Mouse (Mus musculus) T-cell, adult 2 months (primary cell): ENCODE results near the gene Pfpl.

ENCODE experiments used
- DNase-seq: peaks from one replicate; pipeline ENCODE4 v3.0.0; 2022; ENCODE audit warnings: low spot score

The Pfpl gene

DNA sequence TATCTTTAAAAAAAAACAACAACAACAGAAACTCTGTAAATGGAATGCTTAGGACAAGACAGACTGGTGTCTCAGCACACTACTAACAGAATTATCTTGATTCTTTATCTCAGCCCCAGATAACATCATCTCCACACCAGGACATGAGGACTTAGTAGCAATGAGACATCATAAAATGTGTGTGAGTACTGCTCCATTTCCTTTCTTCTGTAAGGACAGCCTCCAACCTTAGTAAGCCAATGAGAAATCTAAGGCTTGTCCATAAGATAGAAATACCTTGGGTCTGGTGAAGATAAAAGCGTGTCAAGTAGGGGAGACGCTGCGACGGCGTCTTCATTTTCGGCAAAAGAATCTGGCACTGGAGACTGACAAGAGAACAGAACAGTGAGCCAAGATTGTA is at the start of gene Pfpl:
Gene Pfpl (plus strand): TSS at position 301 of the 400 bp plus-strand sequence.
- DNase-seq = no peak

GRCm38 (mm10) chr19:12386979-12387378 is 40.7 kb upstream of the Pfpl start, which contains the start of gene Olfr1440:
Gene Olfr1440 (plus strand): TSS chr19:12387279.
- no peak for DNase-seq

DNA sequence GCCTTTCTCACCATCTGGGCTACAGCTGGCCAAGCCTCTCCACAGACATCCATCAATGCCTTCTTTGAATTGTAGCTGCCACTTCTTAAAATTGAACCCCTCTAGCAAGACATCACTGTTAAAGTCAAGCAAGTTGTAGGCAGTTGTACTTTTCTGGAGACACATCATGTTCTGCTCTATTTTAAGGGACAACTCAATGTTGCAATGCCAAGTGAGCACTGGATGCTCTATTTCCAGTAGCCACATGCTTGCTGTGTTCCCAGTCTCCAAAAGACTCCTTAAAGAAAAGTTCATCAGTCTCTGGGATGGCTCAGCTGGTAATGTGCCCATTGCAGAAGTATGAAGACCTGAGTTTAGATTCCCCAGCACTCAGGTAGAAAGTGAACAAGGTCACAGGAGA is 14.0 kb upstream of the Pfpl start:
- no peak for DNase-seq

DNA sequence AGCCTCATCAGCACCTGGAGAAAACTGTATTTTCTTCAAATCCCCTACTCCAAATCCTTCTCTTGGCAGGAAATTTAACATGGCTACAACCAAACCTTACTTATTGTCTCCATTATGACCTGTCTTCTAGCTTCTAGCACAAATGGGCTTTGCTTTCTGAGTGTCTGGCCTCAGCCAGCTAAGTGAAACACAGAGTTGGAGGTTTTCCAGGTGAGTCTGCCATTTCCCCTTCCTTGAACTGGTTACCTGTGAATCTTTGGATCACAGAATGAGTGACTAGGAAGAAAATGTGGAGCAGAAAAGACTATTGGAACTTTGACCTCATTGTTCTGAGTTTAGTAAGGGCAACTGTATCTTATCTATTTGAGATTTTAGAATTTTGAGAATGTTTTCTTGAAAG is 10.3 kb upstream of the Pfpl start, which contains the start of gene Olfr1441:
Gene Olfr1441 (plus strand): TSS at position 73 of the 400 bp plus-strand sequence.
- no peak for DNase-seq

DNA sequence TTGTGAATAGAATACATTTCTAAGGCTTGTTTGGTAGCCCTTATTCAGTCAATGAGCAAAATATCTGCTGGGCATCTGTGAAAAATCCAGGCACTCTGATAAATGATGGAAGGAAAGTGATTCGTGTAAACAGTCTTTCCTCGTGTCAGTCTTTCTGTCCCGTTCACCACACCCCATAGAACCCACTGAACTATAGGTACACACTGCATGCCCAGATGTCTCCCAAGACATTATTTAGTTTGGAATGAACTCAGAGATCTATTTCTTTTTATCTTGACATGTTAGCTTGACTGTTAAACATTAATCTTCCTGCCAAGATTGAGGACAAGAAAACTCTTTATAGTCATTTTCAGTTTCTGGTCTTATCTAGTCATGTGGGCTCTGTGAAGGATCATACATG is 9.4 kb upstream of the Pfpl start:
- no peak for DNase-seq

DNA sequence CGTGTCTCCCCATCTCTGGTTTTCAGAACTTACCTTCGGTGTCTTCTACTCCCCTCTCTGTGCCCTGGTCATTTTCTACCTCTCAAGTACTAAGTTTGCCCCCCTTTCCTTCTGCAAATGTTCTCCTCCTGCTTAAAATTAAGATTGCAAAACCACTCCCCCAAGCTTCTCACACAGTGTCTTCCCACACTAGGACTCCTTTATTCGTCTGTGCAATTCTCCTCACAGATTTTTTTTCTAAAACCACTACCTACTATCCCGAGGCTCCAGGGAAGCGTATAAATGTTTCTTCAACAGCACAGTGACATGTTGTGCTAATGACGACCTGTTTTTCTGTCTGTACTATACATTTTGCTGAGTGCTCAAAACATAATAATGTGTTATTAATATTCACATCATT is 7.2 kb upstream of the Pfpl start:
- DNase-seq = no peak

GRCm38 (mm10) chr19:12421680-12422079 is 6.0 kb upstream of the Pfpl start:
- no peak for DNase-seq

GRCm38 (mm10) chr19:12427101-12427500 is 604 bp upstream of the Pfpl start:
- DNase-seq = no peak

DNA sequence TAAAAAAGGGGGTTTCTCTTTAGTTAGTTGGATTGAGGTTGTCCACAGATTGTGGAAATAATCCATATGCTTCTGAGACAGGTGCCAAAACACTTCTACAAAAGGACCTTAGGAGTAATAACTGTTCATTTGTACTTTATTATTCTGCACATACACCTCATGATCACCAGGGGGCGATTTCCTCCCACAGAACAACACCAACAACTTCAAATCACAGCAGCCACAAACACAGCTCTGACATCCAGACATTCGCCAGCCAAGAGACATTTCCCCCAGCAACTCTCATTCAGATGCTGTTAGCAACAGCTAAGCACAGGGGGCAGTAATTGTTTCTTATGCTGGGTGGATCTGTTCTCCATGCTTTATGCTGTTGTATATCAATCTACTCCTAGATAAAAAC is 5.3 kb downstream of the Pfpl start:
- peak; percentile 30 for DNase-seq

DNA sequence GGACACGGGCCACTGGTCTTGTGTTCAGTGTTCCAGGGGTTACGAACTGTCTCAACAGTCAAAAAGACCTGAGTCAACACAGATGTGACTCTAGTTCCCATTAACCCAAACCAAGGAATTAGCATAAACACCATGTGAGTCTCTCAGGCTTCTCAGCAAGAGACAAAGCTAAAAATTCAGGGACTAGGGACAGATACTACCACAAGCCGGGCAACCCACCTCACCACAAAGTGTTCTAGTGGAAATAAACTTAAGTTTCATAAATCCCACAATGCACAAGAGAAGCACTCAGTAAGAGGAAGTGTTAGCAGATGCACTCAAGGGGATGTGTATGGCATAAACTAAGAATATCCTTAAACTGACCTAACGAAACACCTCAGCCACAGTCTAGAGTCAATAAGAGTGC is 7.3 kb downstream of the Pfpl start:
- DNase-seq = no peak

DNA sequence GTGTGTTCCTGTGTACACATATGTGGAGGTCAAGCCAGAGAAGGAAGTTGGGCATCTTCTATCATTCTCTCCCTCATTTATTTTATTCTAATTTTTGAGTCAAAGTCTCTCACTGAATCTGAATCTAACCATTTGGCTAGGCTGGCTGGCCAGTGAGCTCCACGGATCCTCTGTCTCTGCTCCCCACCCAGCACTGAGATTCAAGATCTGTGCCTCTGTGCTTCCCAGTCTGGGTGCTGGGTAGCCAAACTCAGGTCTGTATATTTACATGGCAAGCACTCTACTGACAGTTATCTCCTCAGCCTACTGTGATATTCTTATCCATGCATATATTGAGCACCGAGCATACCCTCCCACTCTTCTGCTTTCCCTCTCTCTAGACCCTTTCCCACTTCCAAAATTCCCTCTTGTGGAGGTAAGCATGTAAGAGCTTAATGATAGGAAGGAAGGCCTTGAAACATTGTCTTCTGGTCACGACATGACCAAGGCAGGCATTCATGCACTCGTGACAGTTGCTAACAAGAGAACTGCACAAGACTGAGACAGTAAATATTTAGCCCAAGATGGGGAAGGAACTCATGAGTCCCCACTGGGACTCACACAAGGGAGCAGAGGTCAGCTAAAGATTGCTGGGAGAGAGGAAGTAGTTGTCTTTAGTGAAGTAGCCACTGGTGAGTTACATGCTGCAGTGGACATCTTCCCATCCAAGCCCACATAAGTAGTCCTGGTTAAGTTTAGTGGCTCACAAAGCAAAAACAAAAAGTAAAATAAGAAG is 8.2 kb downstream of the Pfpl start:
- no peak for DNase-seq

- DNase-seq = no peak
These were observed 11.9 kb downstream of the Pfpl start for GRCm38 (mm10) chr19:12439581-12439980.

DNA sequence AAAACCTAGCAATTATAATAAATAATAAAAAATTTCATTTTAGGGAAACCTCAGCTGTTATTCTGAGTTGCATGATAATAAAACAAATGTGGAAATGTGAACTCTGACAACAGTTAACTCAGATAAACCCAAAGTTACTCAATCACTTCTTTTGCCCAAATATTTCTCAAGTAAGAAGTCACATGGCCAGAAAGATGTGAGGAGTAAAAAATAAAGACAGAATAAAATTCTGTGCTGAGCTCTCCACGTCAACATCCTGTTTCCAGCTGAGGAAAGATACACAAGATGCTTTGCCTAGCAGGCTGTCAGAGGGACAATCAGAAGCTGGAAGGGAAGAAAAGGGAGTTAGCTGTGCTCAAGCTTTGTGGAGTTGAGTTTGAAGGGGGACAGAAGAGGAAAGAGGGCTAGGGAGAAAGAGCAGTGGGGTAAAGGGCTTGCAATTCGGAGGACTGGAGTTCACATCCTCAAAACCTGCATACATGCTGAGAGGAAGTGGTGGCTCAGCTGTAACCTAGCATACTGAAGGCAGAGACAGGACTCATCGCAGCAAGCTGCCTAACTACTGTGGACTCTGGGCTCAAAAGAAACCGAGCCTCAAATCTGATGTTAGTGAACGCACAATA is 12.5 kb downstream of the Pfpl start:
- no peak for DNase-seq

- DNase-seq = no peak
These were observed 14.9 kb downstream of the Pfpl start for GRCm38 (mm10) chr19:12442560-12442959.

GRCm38 (mm10) chr19:12445014-12445413 is 17.3 kb downstream of the Pfpl start:
- DNase-seq = no peak

GRCm38 (mm10) chr19:12457401-12458066 is 29.8 kb downstream of the Pfpl start:
- DNase-seq = peak; percentile 14

GRCm38 (mm10) chr19:12459516-12459915 is 31.8 kb downstream of the Pfpl start:
- no peak for DNase-seq

DNA sequence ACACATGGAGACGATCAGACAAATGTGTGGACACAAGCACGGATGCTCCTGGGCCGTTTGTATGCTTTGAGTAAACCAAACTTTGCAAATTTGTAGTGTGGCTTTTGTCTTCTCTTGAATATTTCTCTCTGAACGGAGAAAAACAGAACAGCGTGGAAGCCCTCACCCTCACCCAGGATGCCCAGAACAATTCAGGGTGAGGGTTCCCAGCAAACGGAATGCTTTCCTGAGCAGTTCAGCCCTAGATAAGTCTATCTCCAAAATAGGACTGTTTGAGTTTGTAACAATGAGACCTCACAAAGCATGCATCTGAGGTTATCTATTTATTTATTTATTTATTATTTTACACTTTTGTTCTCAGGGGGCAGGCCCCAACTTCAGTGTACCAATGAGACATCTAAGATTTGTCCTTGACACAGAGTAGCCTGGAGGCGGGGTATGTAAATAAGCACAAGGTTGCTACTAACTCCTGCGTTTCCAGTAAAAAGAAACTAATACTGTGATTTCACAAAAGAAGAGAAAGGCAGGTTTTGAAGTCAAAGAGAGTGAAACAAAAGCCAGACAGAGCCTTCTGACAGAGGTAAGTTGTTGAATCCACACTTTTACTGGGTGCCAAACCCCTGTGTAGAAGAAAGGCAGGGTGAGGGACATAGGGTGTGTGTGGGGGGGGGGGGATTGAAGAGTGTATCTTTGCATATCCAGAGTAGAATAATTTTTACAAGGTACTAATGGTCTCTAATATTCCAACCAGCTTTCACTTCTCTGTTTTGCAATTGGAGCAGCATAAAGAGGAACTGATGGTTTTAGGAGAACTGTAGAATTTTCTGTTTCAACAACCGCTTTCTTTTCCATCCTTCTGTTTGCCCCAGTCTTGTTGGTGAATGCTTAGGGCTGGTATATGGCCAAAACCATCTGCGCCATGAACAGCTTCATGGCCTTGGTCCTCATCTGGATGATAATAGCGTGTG is 32.9 kb downstream of the Pfpl start, which contains the start of gene Mpeg1:
Gene Mpeg1 (plus strand): TSS at position 498 of the 968 bp plus-strand sequence.
- DNase-seq = no peak

DNA sequence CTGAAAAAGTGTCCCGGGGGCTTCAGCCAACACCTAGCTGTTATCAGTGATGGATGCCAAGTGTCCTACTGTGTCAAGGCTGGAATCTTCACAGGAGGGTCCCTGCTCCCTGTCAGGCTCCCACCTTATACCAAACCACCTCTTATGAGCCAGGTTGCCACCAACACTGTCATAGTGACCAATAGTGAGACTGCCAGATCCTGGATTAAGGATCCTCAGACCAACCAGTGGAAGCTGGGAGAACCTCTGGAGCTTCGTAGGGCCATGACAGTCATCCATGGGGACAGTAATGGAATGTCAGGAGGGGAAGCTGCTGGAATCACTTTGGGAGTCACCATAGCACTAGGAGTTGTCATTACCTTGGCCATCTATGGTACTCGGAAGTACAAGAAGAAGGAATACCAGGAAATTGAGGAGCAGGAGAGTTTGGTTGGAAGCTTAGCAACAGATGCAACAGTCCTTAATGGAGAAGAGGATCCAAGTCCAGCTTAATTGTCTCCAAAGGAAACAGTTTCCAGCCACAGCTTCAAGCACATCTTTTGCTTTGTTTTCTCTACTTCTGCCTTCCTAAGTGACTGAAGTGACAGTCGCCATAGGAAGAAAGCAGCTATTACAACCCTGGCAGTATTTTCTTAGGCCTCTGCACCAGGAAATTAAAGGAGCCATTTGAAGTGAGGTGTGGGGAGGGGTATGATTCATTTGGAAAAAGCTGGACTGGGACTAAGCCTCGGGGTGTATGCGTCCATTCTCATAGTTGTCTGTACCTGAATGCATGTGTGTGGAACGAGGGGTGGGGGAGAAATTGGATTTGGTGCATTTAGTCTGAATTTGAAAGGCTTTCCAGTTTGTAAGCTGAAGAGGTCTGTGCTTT is 35.4 kb downstream of the Pfpl start:
- DNase-seq = no peak

DNA sequence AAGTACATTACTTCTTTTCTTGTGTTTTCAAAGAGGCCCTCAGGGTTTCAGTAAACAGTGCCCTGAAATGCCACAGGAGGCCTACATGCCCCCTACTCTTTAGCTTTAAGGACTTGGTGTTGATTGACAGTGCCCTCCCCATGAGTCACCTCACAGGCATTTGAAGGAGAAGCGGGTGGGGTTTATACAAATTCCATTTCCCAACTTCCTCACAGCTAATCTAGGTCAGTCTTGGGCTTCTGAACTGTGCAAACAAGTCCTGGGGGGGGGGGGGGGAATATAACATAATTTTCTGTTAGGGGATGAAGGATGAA is 36.0 kb downstream of the Pfpl start:
- DNase-seq = no peak

GRCm38 (mm10) chr19:12464127-12464526 is 36.4 kb downstream of the Pfpl start:
- no peak for DNase-seq
